Mouse (Mus musculus): ENCODE results near the gene Foxp1. TPM values are rescaled to one million over a fixed set of nuclear protein-coding genes. Genes with fewer than 3 reads are reported as not detected.

Gene Foxp1
- polyA plus RNA-seq, 1 experiment from 2014 or later: 88.1 TPM

- no peak overlapping the region for H3K27ac ChIP-seq (replicated peaks in 1 of 2; ENCODE audit: control insufficient read depth in 1 of 2, insufficient read depth in 1 of 2, low read depth in 2 of 2, low read length in 2 of 2)
- no peaks in the 10 kb centered on the region for H3K9me3 ChIP-seq (ENCODE audit: control insufficient read depth, low read length)
- no peaks in the 10 kb centered on the region for H3K36me3 ChIP-seq (ENCODE audit: control insufficient read depth, insufficient read depth, low read length)
- H3K27me3 ChIP-seq (ENCODE audit: control insufficient read depth, insufficient read depth, low read length): no peaks in the 10 kb centered on the region
- H3K4me3 ChIP-seq (ENCODE audit: control insufficient read depth in 1 of 2, insufficient read depth in 1 of 2, low read depth in 1 of 2, low read length in 2 of 2): no peak overlapping the region
- H3K9ac ChIP-seq (ENCODE audit: low read length): no peak overlapping the region
- no peak overlapping the region for H3K4me2 ChIP-seq (ENCODE audit: low read length)
- ATAC-seq (ENCODE audit: insufficient number of reproducible peaks, insufficient read depth, low FRiP score, low read depth): no peak
- WGBS: 88% methylated on average over 3 of the region's 3 CpGs
- H3K4me1 ChIP-seq (ENCODE audit: control insufficient read depth in 2 of 2, insufficient read depth in 2 of 2, low read length in 2 of 2): peaks cover 0 to 5% of the 10 kb centered on the region in 2 experiments; a peak in 2 of 4 replicates
These were observed 178.7 kb downstream of the Foxp1 start for GRCm38 (mm10) chr6:99343815-99344214.

- Histone ChIP-seq H3K36me3 (ENCODE audit: control insufficient read depth, insufficient read depth, low read length) (no peaks in the 10 kb centered on the region), H3K27ac (replicated peaks in 1 of 2; ENCODE audit: control insufficient read depth in 1 of 2, insufficient read depth in 1 of 2, low read depth in 2 of 2, low read length in 2 of 2) (no peak overlapping the region), H3K9me3 (ENCODE audit: control insufficient read depth, low read length) (no peaks in the 10 kb centered on the region), H3K4me1 (ENCODE audit: control insufficient read depth in 2 of 2, insufficient read depth in 2 of 2, low read length in 2 of 2) (peaks cover 4 to 5% of the 10 kb centered on the region in 2 experiments; a peak in 3 of 4 replicates), H3K27me3 (ENCODE audit: control insufficient read depth, insufficient read depth, low read length) (no peaks in the 10 kb centered on the region), H3K9ac (ENCODE audit: low read length) (no peak overlapping the region), H3K4me3 (ENCODE audit: control insufficient read depth in 1 of 2, insufficient read depth in 1 of 2, low read depth in 1 of 2, low read length in 2 of 2) (no peak overlapping the region), H3K4me2 (ENCODE audit: low read length) (no peak overlapping the region)
- no peak for ATAC-seq (ENCODE audit: insufficient number of reproducible peaks, insufficient read depth, low FRiP score, low read depth)
- WGBS: 95% methylated on average over 3 of the region's 3 CpGs
These were observed 180.1 kb downstream of the Foxp1 start for GRCm38 (mm10) chr6:99342416-99342815.

DNA sequence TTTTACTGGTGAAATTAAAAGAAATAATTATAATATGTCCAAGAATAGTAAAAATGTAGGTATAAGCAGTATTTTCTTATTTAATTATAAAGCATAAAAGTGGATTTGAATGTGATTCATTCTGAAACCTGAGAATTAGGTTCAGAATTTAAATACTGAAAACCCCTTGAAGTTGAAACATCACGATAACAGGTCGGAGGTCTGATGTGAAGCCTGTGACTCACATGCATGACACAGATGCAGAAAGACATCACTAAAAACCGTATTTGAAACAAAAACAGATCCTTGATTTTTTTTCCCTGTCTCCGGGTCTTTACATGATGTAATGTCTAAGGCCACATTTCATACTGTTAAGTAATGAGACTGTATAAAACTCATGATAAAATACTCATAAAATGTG lies 181.6 kb downstream of the Foxp1 start:
- H3K27me3 ChIP-seq (ENCODE audit: control insufficient read depth, insufficient read depth, low read length): no peaks in the 10 kb centered on the region
- no peaks in the 10 kb centered on the region for H3K36me3 ChIP-seq (ENCODE audit: control insufficient read depth, insufficient read depth, low read length)
- 89% methylated on average over 4 of the region's 4 CpGs for WGBS
- no peak overlapping the region for H3K4me2 ChIP-seq (ENCODE audit: low read length)
- no peak overlapping the region for H3K4me3 ChIP-seq (ENCODE audit: control insufficient read depth in 1 of 2, insufficient read depth in 1 of 2, low read depth in 1 of 2, low read length in 2 of 2)
- H3K9ac ChIP-seq (ENCODE audit: low read length): no peak overlapping the region
- ATAC-seq (ENCODE audit: insufficient number of reproducible peaks, insufficient read depth, low FRiP score, low read depth): no peak
- peaks cover 4 to 5% of the 10 kb centered on the region in 2 experiments; a peak in 3 of 4 replicates for H3K4me1 ChIP-seq (ENCODE audit: control insufficient read depth in 2 of 2, insufficient read depth in 2 of 2, low read length in 2 of 2)
- H3K9me3 ChIP-seq (ENCODE audit: control insufficient read depth, low read length): no peaks in the 10 kb centered on the region
- no peak overlapping the region for H3K27ac ChIP-seq (replicated peaks in 1 of 2; ENCODE audit: control insufficient read depth in 1 of 2, insufficient read depth in 1 of 2, low read depth in 2 of 2, low read length in 2 of 2)

GRCm38 (mm10) chr6:99339986-99340721 lies 182.4 kb downstream of the Foxp1 start:
- WGBS: 91% methylated on average over 10 of the region's 10 CpGs
- Histone ChIP-seq H3K36me3 (ENCODE audit: control insufficient read depth, insufficient read depth, low read length) (no peaks in the 10 kb centered on the region), H3K9ac (ENCODE audit: low read length) (no peak overlapping the region), H3K9me3 (ENCODE audit: control insufficient read depth, low read length) (no peaks in the 10 kb centered on the region), H3K27ac (replicated peaks in 1 of 2; ENCODE audit: control insufficient read depth in 1 of 2, insufficient read depth in 1 of 2, low read depth in 2 of 2, low read length in 2 of 2) (no peak overlapping the region), H3K4me2 (ENCODE audit: low read length) (no peak overlapping the region), H3K4me1 (ENCODE audit: control insufficient read depth in 2 of 2, insufficient read depth in 2 of 2, low read length in 2 of 2) (peaks cover 4 to 5% of the 10 kb centered on the region in 2 experiments; a peak in 3 of 4 replicates), H3K4me3 (ENCODE audit: control insufficient read depth in 1 of 2, insufficient read depth in 1 of 2, low read depth in 1 of 2, low read length in 2 of 2) (no peak overlapping the region), H3K27me3 (ENCODE audit: control insufficient read depth, insufficient read depth, low read length) (no peaks in the 10 kb centered on the region)
- no peak for ATAC-seq (ENCODE audit: insufficient number of reproducible peaks, insufficient read depth, low FRiP score, low read depth)

- Histone ChIP-seq H3K36me3 (ENCODE audit: control insufficient read depth, insufficient read depth, low read length) (no peaks in the 10 kb centered on the region), H3K27me3 (ENCODE audit: control insufficient read depth, insufficient read depth, low read length) (no peaks in the 10 kb centered on the region), H3K9me3 (ENCODE audit: control insufficient read depth, low read length) (no peaks in the 10 kb centered on the region), H3K4me1 (ENCODE audit: control insufficient read depth in 2 of 2, insufficient read depth in 2 of 2, low read length in 2 of 2) (peaks cover 4 to 5% of the 10 kb centered on the region in 2 experiments; a peak in 3 of 4 replicates), H3K9ac (ENCODE audit: low read length) (no peak overlapping the region), H3K4me2 (ENCODE audit: low read length) (no peak overlapping the region), H3K4me3 (ENCODE audit: control insufficient read depth in 1 of 2, insufficient read depth in 1 of 2, low read depth in 1 of 2, low read length in 2 of 2) (no peak overlapping the region), H3K27ac (replicated peaks in 1 of 2; ENCODE audit: control insufficient read depth in 1 of 2, insufficient read depth in 1 of 2, low read depth in 2 of 2, low read length in 2 of 2) (no peak overlapping the region)
- no peak for ATAC-seq (ENCODE audit: insufficient number of reproducible peaks, insufficient read depth, low FRiP score, low read depth)
- WGBS: 66% methylated on average over 5 of the region's 5 CpGs
These were observed 183.2 kb downstream of the Foxp1 start for GRCm38 (mm10) chr6:99339343-99339620.

DNA sequence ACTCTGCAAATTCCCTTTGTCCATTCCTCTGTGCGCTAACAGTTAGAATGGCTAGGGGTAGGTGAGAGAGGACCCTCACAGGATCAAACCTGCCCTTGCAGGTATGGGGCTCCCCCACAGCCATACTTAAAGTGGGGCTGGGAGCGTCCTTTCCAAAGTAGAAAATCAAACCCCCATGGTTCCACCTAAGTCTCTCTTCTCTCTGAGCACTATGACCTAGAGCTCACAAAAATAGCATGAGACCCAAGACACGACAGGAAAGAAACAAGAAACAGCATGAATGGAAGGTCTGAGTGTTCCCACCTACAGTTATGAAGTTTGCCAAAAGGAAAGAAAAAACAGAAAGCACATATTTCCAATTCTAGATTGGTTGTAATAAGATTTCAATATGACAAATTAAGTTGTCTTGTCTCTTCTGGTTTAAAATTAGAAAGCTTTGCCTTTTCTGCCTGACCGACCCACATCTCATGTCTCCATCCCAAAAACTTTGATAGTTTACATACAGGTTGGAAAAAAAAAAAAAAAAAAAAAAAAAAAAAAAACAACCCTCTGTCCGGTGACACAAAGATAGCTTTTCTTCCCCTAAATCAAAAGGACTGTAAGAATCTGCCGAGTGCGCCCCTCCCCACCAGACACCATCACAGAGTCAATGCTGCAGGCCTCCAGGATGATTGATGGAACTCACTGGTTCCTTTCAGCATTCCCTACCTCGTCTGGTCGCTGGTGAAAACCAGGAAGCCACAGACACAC lies 183.8 kb downstream of the Foxp1 start:
- H3K9ac ChIP-seq (ENCODE audit: low read length): no peak overlapping the region
- no peaks in the 10 kb centered on the region for H3K27me3 ChIP-seq (ENCODE audit: control insufficient read depth, insufficient read depth, low read length)
- H3K4me2 ChIP-seq (ENCODE audit: low read length): no peak overlapping the region
- no peaks in the 10 kb centered on the region for H3K36me3 ChIP-seq (ENCODE audit: control insufficient read depth, insufficient read depth, low read length)
- H3K27ac ChIP-seq (replicated peaks in 1 of 2; ENCODE audit: control insufficient read depth in 1 of 2, insufficient read depth in 1 of 2, low read depth in 2 of 2, low read length in 2 of 2): no peak overlapping the region
- no peaks in the 10 kb centered on the region for H3K9me3 ChIP-seq (ENCODE audit: control insufficient read depth, low read length)
- ATAC-seq (ENCODE audit: insufficient number of reproducible peaks, insufficient read depth, low FRiP score, low read depth): no peak
- peaks cover 4 to 5% of the 10 kb centered on the region in 2 experiments; a peak in 3 of 4 replicates for H3K4me1 ChIP-seq (ENCODE audit: control insufficient read depth in 2 of 2, insufficient read depth in 2 of 2, low read length in 2 of 2)
- no peak overlapping the region for H3K4me3 ChIP-seq (ENCODE audit: control insufficient read depth in 1 of 2, insufficient read depth in 1 of 2, low read depth in 1 of 2, low read length in 2 of 2)
- 65% methylated on average over 9 of the region's 9 CpGs for WGBS

DNA sequence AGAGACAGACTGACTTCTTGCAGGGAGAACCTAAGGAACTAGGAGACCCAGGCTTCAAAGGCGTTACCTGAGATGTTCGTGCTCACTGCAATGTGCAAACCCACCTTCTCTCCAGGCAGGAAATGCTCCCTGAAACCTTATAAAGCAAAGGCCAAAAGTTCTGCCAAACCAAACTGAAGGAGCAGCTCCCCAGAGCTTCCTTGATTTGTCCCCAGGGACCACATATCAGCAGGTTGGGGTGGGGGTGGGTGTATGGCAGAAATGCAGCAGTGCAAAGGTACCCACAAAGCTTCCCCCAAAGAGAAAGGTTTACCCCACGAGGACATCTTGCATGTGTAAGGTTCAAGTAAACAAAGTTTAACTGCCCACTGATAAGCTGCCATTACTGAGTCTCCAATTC lies 184.3 kb downstream of the Foxp1 start:
- Histone ChIP-seq H3K27me3 (ENCODE audit: control insufficient read depth, insufficient read depth, low read length) (no peaks in the 10 kb centered on the region), H3K4me1 (ENCODE audit: control insufficient read depth in 2 of 2, insufficient read depth in 2 of 2, low read length in 2 of 2) (peaks cover 4 to 5% of the 10 kb centered on the region in 2 experiments; a peak in 3 of 4 replicates), H3K4me3 (ENCODE audit: control insufficient read depth in 1 of 2, insufficient read depth in 1 of 2, low read depth in 1 of 2, low read length in 2 of 2) (no peak overlapping the region), H3K9me3 (ENCODE audit: control insufficient read depth, low read length) (no peaks in the 10 kb centered on the region), H3K9ac (ENCODE audit: low read length) (no peak overlapping the region), H3K36me3 (ENCODE audit: control insufficient read depth, insufficient read depth, low read length) (no peaks in the 10 kb centered on the region), H3K27ac (replicated peaks in 1 of 2; ENCODE audit: control insufficient read depth in 1 of 2, insufficient read depth in 1 of 2, low read depth in 2 of 2, low read length in 2 of 2) (no peak overlapping the region), H3K4me2 (ENCODE audit: low read length) (no peak overlapping the region)
- no peak for ATAC-seq (ENCODE audit: insufficient number of reproducible peaks, insufficient read depth, low FRiP score, low read depth)
- WGBS: 50% methylated on average over 3 of the region's 3 CpGs

Data from heart, embryonic 14.5 days (tissue).